Mouse (Mus musculus) G1E-ER4 (cell line): ENCODE measurements around the gene Cdh26. TPM values are rescaled to one million over a fixed set of nuclear protein-coding genes. Genes with fewer than 3 reads are reported as not detected.

Source experiments
- GATA1 ChIP-seq: IDR thresholded peaks from one replicate; pipeline ENCODE4 v1.8.0; 2012; ENCODE audit warnings: low read length, inconsistent platforms
- polyA plus RNA-seq: library from polyadenylated mRNA; stranded (reverse); fragments of >175 nt; gene quantifications from 2 replicates; pipeline ENCODE4 v1.2.3, GENCODE M21; 2012

Gene Cdh26
- polyA plus RNA-seq, 1 experiment, result not detected

- no peak for TF ChIP-seq GATA1
Measured at GRCm38 (mm10) chr2:178427181-178427580, 3.1 kb upstream of the Cdh26 start.

DNA sequence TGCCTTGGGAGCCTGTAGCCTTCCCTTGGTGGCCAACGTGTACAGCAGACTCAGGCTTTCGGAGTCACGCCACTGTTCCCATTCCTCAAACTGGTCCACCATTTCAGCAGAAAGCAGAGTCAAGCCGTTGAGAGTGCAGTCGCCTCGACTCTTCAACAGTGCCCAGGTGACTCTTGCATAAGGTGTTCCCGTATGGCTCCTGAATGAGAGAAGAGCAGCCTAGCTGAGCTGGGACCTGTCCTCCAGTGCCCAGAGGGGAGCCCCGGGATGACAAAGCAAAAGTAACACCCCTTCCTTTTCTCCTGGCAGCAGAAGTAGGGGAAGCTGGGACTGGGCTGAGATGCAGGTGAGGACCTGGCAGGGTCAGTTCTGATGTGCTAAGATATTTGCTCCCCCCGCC lies 2.1 kb upstream of the Cdh26 start:
- no peak for TF ChIP-seq GATA1

DNA sequence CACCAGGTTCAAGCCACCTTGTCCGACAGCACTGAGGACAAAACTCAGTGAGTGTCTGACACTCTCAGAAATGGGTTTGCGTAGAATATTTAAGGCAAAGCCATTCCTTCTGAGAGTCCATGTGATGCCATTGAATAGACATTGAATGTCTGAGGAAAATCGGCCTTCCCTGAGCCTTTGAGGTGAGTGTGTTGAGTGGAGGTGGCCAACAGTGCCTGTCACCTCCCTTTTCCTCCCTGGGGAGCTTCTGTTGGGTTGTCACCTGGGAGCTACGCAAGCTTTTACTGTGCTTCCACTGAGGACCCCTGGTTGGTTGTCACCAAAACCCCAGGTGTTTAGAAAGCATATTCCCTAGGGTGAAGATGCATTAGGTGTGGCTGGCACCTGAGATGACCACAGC lies 1.7 kb upstream of the Cdh26 start:
- TF ChIP-seq GATA1, result no peak

GRCm38 (mm10) chr2:178429426-178429825 lies 905 bp upstream of the Cdh26 start:
- TF ChIP-seq GATA1, result no peak

DNA sequence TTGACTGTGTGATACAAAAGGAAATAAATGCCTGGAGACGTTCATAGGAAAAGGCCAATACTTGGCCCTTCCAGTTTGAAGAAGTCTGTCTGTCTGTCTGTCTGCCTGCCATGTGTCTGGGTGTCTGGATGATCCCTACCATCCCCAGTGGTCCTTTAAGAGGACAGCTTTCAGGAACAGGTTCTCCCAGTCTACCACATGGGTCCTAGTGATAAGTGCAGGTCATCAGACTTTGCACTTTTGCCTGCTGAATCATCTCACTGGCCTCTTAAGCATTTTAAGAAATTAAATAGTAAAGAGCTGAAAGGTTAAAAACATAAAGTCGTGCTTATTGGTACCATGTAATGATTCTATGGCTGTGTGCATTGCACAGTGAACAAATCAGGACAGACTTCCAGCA lies 3.2 kb downstream of the Cdh26 start:
- no peak for TF ChIP-seq GATA1

- no peak for TF ChIP-seq GATA1
Measured at GRCm38 (mm10) chr2:178433903-178434302, 3.6 kb downstream of the Cdh26 start.

DNA sequence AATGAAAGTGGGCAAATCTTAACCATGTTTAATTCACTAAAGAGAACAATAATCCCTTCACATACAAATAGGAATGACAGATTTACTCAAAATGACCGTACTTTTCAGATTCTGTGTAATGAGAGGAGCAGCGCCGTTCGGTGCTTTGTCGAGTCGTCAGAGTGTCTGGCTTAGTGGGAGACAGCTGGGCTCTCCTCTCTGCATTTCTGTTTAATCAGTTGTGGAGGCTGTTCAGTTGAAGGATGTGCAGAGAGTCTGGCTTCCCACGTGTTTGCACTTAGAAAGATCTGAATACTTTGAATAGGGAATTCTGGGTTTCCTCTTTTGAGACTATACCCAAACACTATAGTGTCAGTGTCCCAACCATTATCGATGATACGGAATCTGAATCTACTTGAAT lies 7.0 kb downstream of the Cdh26 start:
- no peak for TF ChIP-seq GATA1

- TF ChIP-seq GATA1, result no peak
Measured at GRCm38 (mm10) chr2:178449386-178449785, 19.1 kb downstream of the Cdh26 start.

- no peak for TF ChIP-seq GATA1
Measured at GRCm38 (mm10) chr2:178450236-178450635, 19.9 kb downstream of the Cdh26 start.

DNA sequence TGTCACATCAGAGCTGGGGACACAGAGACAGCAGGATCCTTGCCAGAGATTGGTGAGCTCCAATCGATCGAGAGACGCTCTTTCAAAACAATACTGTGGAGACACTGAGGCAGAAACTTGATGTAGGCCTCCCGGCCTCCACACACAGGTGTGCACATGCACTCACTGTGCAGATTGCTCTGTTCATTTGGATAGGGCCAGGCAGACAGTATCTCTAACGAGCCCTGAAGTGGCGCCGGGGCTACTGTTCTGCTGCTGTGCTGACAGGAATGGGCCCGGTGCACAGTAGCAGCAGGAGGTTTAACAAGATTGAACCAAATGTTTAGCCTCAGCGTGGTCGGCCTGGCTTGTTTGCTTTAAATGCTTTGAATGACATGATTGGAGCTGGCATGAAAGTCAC lies 20.6 kb downstream of the Cdh26 start:
- no peak for TF ChIP-seq GATA1

DNA sequence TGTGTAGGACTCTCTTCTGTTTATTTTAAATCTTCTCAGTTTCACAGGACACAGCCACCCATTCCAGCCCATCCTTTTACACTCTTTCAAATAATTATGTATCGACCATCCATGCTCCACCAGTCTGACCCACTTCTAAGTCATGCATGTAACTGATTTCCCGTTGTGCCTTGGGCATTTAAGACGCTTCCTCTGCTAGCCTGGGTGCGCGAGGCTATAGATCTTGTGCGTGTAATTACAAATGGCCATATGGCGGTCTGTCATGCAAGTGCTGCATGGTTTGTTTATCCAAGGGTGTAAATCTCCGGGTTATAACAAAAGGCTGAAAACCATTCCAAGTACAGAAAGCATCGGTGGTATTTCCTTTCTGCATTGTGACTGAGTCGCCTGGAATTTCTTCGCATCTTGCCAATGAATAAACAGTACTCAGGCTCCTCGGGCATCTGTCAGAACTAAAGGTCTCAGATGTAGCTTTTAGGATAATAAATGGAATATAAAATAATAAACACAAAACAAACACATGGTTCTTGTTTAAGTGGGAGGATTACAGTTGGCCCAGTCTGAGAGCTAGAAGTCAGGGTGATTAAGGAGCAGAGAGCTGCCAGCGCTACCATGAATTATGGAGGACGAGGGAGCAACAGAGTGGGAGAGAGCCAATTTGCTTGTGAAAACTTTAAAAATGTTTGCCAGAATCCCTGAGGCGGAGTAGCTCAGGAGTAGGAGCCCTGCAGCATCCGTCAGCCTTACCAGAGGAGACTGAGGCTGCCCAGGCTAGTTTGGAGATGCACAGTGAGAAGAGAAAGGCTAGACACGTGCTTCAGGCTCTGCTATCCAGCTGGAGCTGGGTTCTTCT lies 24.6 kb downstream of the Cdh26 start:
- TF ChIP-seq GATA1, result no peak

DNA sequence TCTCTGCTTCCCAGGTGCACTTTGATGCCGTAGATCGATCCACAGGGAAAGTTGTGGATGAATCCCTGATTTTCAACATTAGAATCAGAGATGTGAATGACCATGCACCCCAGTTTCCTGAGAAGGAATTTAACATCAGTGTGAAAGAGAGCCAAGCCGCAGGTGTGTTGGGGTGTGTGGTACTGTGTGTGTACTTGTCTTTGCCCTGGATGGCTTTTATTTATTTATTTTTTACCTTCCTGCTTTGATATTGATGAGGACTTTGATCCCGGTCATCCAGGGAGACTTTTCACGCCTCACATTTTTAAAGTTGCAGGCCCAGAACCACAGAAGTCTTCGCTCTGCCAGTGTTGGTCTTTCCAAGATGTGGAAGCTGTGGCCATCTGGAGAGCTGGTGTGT lies 27.1 kb downstream of the Cdh26 start:
- no peak for TF ChIP-seq GATA1

- TF ChIP-seq GATA1, result no peak
Measured at GRCm38 (mm10) chr2:178460353-178460752, 30.0 kb downstream of the Cdh26 start.

GRCm38 (mm10) chr2:178471546-178472480 lies 41.5 kb downstream of the Cdh26 start:
- no peak for TF ChIP-seq GATA1

- TF ChIP-seq GATA1, result no peak
Measured at GRCm38 (mm10) chr2:178473916-178474315, 43.6 kb downstream of the Cdh26 start.

- TF ChIP-seq GATA1, result no peak
Measured at GRCm38 (mm10) chr2:178477228-178477627, 46.9 kb downstream of the Cdh26 start.

DNA sequence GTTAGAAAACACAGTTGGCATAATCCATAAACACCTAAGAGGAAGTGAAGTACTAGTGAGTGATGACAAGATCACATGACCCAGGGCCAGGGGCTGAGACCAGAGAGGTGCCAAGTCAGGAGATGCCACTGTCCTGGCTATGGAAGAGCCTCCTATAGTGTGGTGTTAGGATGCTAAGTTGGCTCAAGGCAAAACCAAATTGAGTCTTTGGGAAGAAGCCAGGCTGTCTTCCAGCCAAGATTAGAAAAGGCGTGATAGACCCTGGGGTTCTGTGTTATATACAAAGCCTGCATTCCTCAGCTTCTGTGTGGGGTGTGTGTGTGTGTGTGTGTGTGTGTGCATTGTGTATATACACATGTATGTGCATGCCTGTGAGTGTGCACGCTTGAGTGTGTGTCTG lies 48.7 kb downstream of the Cdh26 start:
- TF ChIP-seq GATA1, result no peak

GRCm38 (mm10) chr2:178480932-178481331 lies 50.6 kb downstream of the Cdh26 start:
- TF ChIP-seq GATA1, result no peak
